Mouse (Mus musculus) liver, adult 2 months (tissue): ENCODE results near the gene Nhsl1.

Experiments used
- CTCF ChIP-seq: fragments of 200-500 bp; IDR thresholded peaks from 2 replicates; pipeline ENCODE4 v1.5.1; 2011; ENCODE audit warnings: low read depth, low read length, control low read depth
- POLR2A ChIP-seq: fragments of 200-500 bp; IDR thresholded peaks from 2 replicates; pipeline ENCODE4 v1.6.1; 2011; ENCODE audit warnings: low read length, control low read depth; ENCODE audit not compliant: insufficient read depth; ENCODE audit errors: extremely low read depth

GRCm38 (mm10) chr10:18457808-18458475, 139.2 kb downstream of the Nhsl1 start:
- TF ChIP-seq CTCF (no peak), POLR2A (no peak)
